Mouse (Mus musculus) hindbrain, embryonic 14.5 days (tissue): ENCODE data around the gene Nhsl1. TPM values are rescaled to one million over a fixed set of nuclear protein-coding genes. Genes with fewer than 3 reads are reported as not detected.
A peak's percentile ranks its signal among the peaks of the same experiment; 100 is the strongest.

Source experiments
- ATAC-seq: fragments of 200-750 bp; cut with Nextera tagmentation; 2 replicates; pipeline ENCODE4 v1.8.0; 2017; ENCODE audit warnings: moderate number of reproducible peaks, mild to moderate bottlenecking, moderate TSS enrichment, moderate library complexity; ENCODE audit not compliant: low FRiP score
- DNase-seq: peaks from one replicate; pipeline ENCODE4 v3.0.0-alpha.2; 2015; ENCODE audit warnings: low spot score
- H3K27ac ChIP-seq: fragments of 300-500 bp; sonication (generic); 2 replicates; pipeline ENCODE4 v1.5.1; 2014; ENCODE audit warnings: mild to moderate bottlenecking, moderate library complexity
- H3K27me3 ChIP-seq: fragments of 300-500 bp; sonication (generic); 2 replicates; pipeline ENCODE4 v1.6.1; 2014; ENCODE audit warnings: mild to moderate bottlenecking, low read length, mixed read lengths; ENCODE audit not compliant: control insufficient read depth, insufficient read depth
- H3K36me3 ChIP-seq: fragments of 300-500 bp; sonication (generic); replicated peaks from 2 replicates; pipeline ENCODE4 v1.6.1; 2014; ENCODE audit not compliant: control insufficient read depth, insufficient read depth
- H3K4me1 ChIP-seq: fragments of 300-500 bp; sonication (generic); replicated peaks from 2 replicates; pipeline ENCODE4 v1.6.1; 2014; ENCODE audit warnings: antibody characterized with exemption, low read length, mixed read lengths; ENCODE audit not compliant: control insufficient read depth, insufficient read depth
- H3K4me2 ChIP-seq: fragments of 300-500 bp; sonication (generic); replicated peaks from 2 replicates; pipeline ENCODE4 v1.6.1; 2014; ENCODE audit warnings: mild to moderate bottlenecking, moderate library complexity
- H3K4me3 ChIP-seq: fragments of 300-500 bp; sonication (generic); replicated peaks from 2 replicates; pipeline ENCODE4 v1.5.1; 2014; ENCODE audit warnings: mild to moderate bottlenecking, low read length
- H3K9ac ChIP-seq: fragments of 300-500 bp; sonication (generic); 2 replicates; pipeline ENCODE4 v1.6.1; 2014
- H3K9me3 ChIP-seq: fragments of 300-500 bp; sonication (generic); 2 replicates; pipeline ENCODE4 v1.6.1; 2016; ENCODE audit warnings: low read length; ENCODE audit not compliant: control insufficient read depth
- WGBS: fragments of 180-500 bp; shearing (Covaris S2); extraction: QIAGEN DNeasy Blood & Tissue Kit; methylation state at CpG from one replicate; pipeline ENCODE4 v1.1.7; 2014; 5-methylcytosine and 5-hydroxymethylcytosine counted together
- polyA plus RNA-seq: library from polyadenylated mRNA; unstranded; fragments of >200 nt; fragmentation: Nextera tagmentation; extraction: Ambion mirVana; gene quantifications from 2 replicates; pipeline ENCODE4 v1.2.1, GENCODE M21; 2014

The Nhsl1 gene
- polyA plus RNA-seq, 1 experiment from 2014 or later, result 17.8 TPM

- ATAC-seq (no peak), DNase-seq (no peak)
- WGBS, result 91% methylated on average over 6 of the region's 6 CpGs
- Histone ChIP-seq H3K27me3 (no peaks in the 10 kb centered on the region), H3K36me3 (no peaks in the 10 kb centered on the region), H3K9ac (no peak overlapping the region), H3K4me1 (peaks cover 5% of the 10 kb centered on the region), H3K9me3 (no peaks in the 10 kb centered on the region), H3K4me3 (no peak overlapping the region), H3K27ac (no peak overlapping the region), H3K4me2 (no peak overlapping the region)
These were observed 3.1 kb downstream of the Nhsl1 start for GRCm38 (mm10) chr10:18321861-18322260.

DNA sequence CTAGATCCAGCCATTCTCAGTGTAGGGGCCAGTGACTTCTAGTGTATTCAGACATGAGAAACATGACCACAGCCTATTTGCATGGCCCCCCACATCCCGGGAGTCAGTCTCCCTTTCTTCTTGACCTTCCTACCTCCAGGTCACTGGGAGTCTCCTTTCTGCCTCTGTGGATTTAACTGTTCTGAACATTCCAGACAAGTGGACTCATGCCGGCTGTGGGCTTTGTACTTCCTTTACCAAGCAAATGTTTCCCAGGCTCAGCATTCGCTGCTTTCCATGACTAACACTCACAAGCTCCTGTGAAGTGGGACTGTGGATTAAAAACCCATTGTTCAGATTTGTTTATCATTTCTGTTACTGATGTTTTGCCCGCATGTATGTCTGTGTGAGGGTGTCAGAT, 4.9 kb downstream of the Nhsl1 start:
- Histone ChIP-seq H3K4me1 (peaks cover 5% of the 10 kb centered on the region), H3K4me2 (no peak overlapping the region), H3K9me3 (no peaks in the 10 kb centered on the region), H3K9ac (no peak overlapping the region), H3K27ac (no peak overlapping the region), H3K27me3 (no peaks in the 10 kb centered on the region), H3K4me3 (no peak overlapping the region), H3K36me3 (no peaks in the 10 kb centered on the region)
- 39% methylated on average over 4 of the region's 4 CpGs for WGBS
- ATAC-seq, result no peak
- DNase-seq, result no peak

- Histone ChIP-seq H3K4me2 (0 out of 2 replicates have a peak overlapping the region, but pooled peaks have one; percentile 51), H3K9ac (no peak overlapping the region), H3K4me3 (no peak overlapping the region), H3K4me1 (peaks cover 6% of the 10 kb centered on the region), H3K27ac (no peak overlapping the region), H3K36me3 (no peaks in the 10 kb centered on the region), H3K9me3 (no peaks in the 10 kb centered on the region), H3K27me3 (no peaks in the 10 kb centered on the region)
- DNase-seq (no peak), ATAC-seq (peak; percentile 34; the same call in 1 of the 2 replicates)
- 62% methylated on average over 5 of the region's 5 CpGs for WGBS
These were observed 9.6 kb downstream of the Nhsl1 start for GRCm38 (mm10) chr10:18328331-18328908.

- peak; percentile 59 for ATAC-seq
- H3K9ac ChIP-seq, result peak overlapping the region; percentile 48
- H3K27ac ChIP-seq, result peak overlapping the region; percentile 69
These were observed 10.6 kb downstream of the Nhsl1 start for GRCm38 (mm10) chr10:18329096-18330038.

GRCm38 (mm10) chr10:18330445-18330844, 11.7 kb downstream of the Nhsl1 start:
- Histone ChIP-seq H3K27ac (no peak overlapping the region), H3K9ac (no peak overlapping the region), H3K9me3 (no peaks in the 10 kb centered on the region), H3K4me1 (peaks cover 11% of the 10 kb centered on the region), H3K4me2 (no peak overlapping the region), H3K4me3 (no peak overlapping the region), H3K36me3 (no peaks in the 10 kb centered on the region), H3K27me3 (no peaks in the 10 kb centered on the region)
- DNase-seq (no peak), ATAC-seq (no peak)
- WGBS, result 83% methylated on average over 5 of the region's 5 CpGs

More at GRCm38 (mm10) chr10:18329096-18330038, 10.6 kb downstream of the Nhsl1 start:
- DNase-seq, result peak; percentile 42
- H3K4me2 ChIP-seq, result peak overlapping the region; percentile 51
- H3K36me3 ChIP-seq, result no peaks in the 10 kb centered on the region
- H3K4me1 ChIP-seq, result peaks cover 8% of the 10 kb centered on the region
- no peaks in the 10 kb centered on the region for H3K9me3 ChIP-seq
- H3K4me3 ChIP-seq, result peak overlapping the region; percentile 28
- H3K27me3 ChIP-seq, result no peaks in the 10 kb centered on the region
- WGBS, result 3% methylated on average over 23 of the region's 23 CpGs

GRCm38 (mm10) chr10:18333575-18333974, 14.8 kb downstream of the Nhsl1 start:
- H3K4me1 ChIP-seq, result peaks cover 11% of the 10 kb centered on the region
- H3K27me3 ChIP-seq, result no peaks in the 10 kb centered on the region
- ATAC-seq (no peak), DNase-seq (no peak)
- H3K4me2 ChIP-seq, result no peak overlapping the region
- H3K36me3 ChIP-seq, result no peaks in the 10 kb centered on the region
- WGBS, result 35% methylated on average over 4 of the region's 4 CpGs
- no peaks in the 10 kb centered on the region for H3K9me3 ChIP-seq
- no peak overlapping the region for H3K9ac ChIP-seq
- no peak overlapping the region for H3K27ac ChIP-seq
- no peak overlapping the region for H3K4me3 ChIP-seq

GRCm38 (mm10) chr10:18334176-18334575, 15.4 kb downstream of the Nhsl1 start:
- Histone ChIP-seq H3K27me3 (no peaks in the 10 kb centered on the region), H3K4me1 (peaks cover 9% of the 10 kb centered on the region), H3K9ac (no peak overlapping the region), H3K4me2 (no peak overlapping the region), H3K36me3 (no peaks in the 10 kb centered on the region), H3K9me3 (no peaks in the 10 kb centered on the region), H3K27ac (no peak overlapping the region), H3K4me3 (no peak overlapping the region)
- WGBS, result 91% methylated on average over 4 of the region's 4 CpGs
- DNase-seq, result no peak
- ATAC-seq, result no peak

DNA sequence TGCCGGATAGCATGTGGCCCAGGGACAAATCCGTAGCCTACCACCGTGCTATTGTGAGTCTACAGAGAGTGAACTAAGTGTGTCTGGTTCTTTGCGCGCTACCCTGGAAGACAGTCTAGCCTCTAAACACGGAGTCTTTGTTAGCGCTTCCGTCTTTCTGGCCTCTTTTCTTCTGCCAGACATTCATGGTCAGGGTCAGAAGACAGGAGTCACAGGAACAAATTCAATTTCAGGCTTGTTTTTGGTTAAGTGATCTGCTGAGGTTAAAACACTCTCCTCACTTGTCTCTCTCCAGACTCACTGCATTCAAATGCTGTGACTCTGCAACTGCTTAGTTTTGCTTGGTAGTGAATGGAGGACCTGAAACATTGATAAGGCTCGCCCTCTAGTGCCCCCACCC, 15.9 kb downstream of the Nhsl1 start:
- Histone ChIP-seq H3K4me3 (no peak overlapping the region), H3K9me3 (no peaks in the 10 kb centered on the region), H3K36me3 (no peaks in the 10 kb centered on the region), H3K27me3 (no peaks in the 10 kb centered on the region), H3K4me1 (0 out of 2 replicates have a peak, but pooled peaks cover 5% of the 10 kb centered on the region), H3K27ac (no peak overlapping the region), H3K4me2 (no peak overlapping the region), H3K9ac (no peak overlapping the region)
- no peak for DNase-seq
- 47% methylated on average over 9 of the region's 9 CpGs for WGBS
- no peak for ATAC-seq

DNA sequence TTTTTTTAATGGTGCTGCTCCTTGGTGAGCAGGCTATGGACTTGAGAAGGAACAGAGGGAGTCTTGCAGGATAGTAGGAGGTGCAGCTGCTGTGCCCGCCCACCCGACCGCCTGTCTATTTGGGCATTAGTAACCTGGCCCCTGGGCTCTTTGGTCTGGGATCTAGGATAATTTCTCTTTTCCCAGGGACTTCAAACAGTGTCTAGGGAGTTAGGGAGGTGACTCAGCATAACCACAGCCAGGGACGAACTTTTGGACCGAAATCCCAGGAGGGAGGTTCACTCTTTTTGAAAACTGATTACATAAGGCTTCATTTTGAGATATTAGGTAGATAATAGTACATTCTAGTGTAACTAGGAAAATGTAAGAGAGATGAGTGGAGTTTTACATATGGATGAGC, 18.9 kb downstream of the Nhsl1 start:
- Histone ChIP-seq H3K4me3 (no peak overlapping the region), H3K4me1 (0 out of 2 replicates have a peak, but pooled peaks cover 5% of the 10 kb centered on the region), H3K4me2 (no peak overlapping the region), H3K9me3 (no peaks in the 10 kb centered on the region), H3K9ac (no peak overlapping the region), H3K27me3 (no peaks in the 10 kb centered on the region), H3K27ac (no peak overlapping the region), H3K36me3 (no peaks in the 10 kb centered on the region)
- ATAC-seq (no peak), DNase-seq (no peak)
- WGBS, result 99% methylated on average over 5 of the region's 5 CpGs
